ENCODE assay signal across 8 mouse cellular contexts in genomic region chr16:22263124-22263523, GRCm38 (mm10). TPM values are rescaled to one million over a fixed set of nuclear protein-coding genes. Genes with fewer than 3 reads are reported as not detected.
A peak's percentile ranks its signal among the peaks of the same experiment; 100 is the strongest.
DNase-seq lines count a peak whose midpoint lies in the region; ATAC-seq and TF ChIP-seq lines count a peak whose summit lies in the region.

No protein-coding gene starts in this region.

- H3K36me3 ChIP-seq in kidney, adult 2 months (ENCODE audit: control insufficient read depth, insufficient read depth, low read length) = no peaks in the 10 kb centered on the region
- H3K36me3 ChIP-seq in hindbrain, embryonic 15.5 days = no peaks in the 10 kb centered on the region
- H3K36me3 ChIP-seq in midbrain, embryonic 13.5 days = no peaks in the 10 kb centered on the region

- no peak overlapping the region for H3K27ac ChIP-seq in kidney, adult 2 months (ENCODE audit: insufficient read depth, low read depth, low read length)
- no peak overlapping the region for H3K27ac ChIP-seq in bone marrow macrophage, adult 2 months (ENCODE audit: insufficient read depth, low read depth, low read length)
- H3K27ac ChIP-seq in hindbrain, embryonic 15.5 days (replicated peaks) = no peak overlapping the region
- no peak overlapping the region for H3K27ac ChIP-seq in midbrain, embryonic 13.5 days

- H3K4me2 ChIP-seq in hindbrain, embryonic 15.5 days = peak overlapping the region; percentile 91
- H3K4me2 ChIP-seq in midbrain, embryonic 13.5 days (replicated peaks) = peak overlapping the region; percentile 92

- DNase-seq in kidney, adult 2 months = peak; percentile 64
- DNase-seq in kidney, adult 11 months = no peak
- DNase-seq in left cerebral cortex, postnatal 25 days (ENCODE audit: low spot score in 2 of 2) = no peak
- DNase-seq in urinary bladder, postnatal 10 days (ENCODE audit: low spot score) = no peak
- no peak for DNase-seq in thymus, postnatal 36 days

- no peak for ATAC-seq in hindbrain, embryonic 15.5 days (ENCODE audit: low FRiP score, low read depth)
- ATAC-seq in midbrain, embryonic 13.5 days = no peak

- no peak overlapping the region for H3K9ac ChIP-seq in hindbrain, embryonic 15.5 days
- H3K9ac ChIP-seq in midbrain, embryonic 13.5 days (replicated peaks) = no peak overlapping the region; the same call in 1 of the 2 replicates

- H3K27me3 ChIP-seq in kidney, adult 2 months (replicated peaks; ENCODE audit: control insufficient read depth, insufficient read depth, low read length) = no peaks in the 10 kb centered on the region
- H3K27me3 ChIP-seq in hindbrain, embryonic 15.5 days = no peaks in the 10 kb centered on the region
- H3K27me3 ChIP-seq in midbrain, embryonic 13.5 days = no peaks in the 10 kb centered on the region

- H3K4me1 ChIP-seq in kidney, adult 2 months (ENCODE audit: control insufficient read depth, insufficient read depth, low read length) = peaks cover 19% of the 10 kb centered on the region
- peaks cover 11% of the 10 kb centered on the region for H3K4me1 ChIP-seq in bone marrow macrophage, adult 2 months (ENCODE audit: control insufficient read depth, insufficient read depth, low read length)
- H3K4me1 ChIP-seq in hindbrain, embryonic 15.5 days (replicated peaks) = peaks cover 47% of the 10 kb centered on the region
- peaks cover 43% of the 10 kb centered on the region for H3K4me1 ChIP-seq in midbrain, embryonic 13.5 days (replicated peaks)

- TF ChIP-seq POLR2A in kidney, adult 2 months (IDR thresholded peaks at IDR 0.05; ENCODE audit: low read depth, low read length) = no peak
- TF ChIP-seq POLR2A in bone marrow macrophage, adult 2 months (IDR thresholded peaks at IDR 0.05; ENCODE audit: borderline replicate concordance, low read depth, low read length) = no peak

- H3K9me3 ChIP-seq in hindbrain, embryonic 15.5 days = no peaks in the 10 kb centered on the region
- no peaks in the 10 kb centered on the region for H3K9me3 ChIP-seq in midbrain, embryonic 13.5 days

- intact Hi-C loops in left cerebral cortex, postnatal 25 days (cut with DNase I) = no loop called here

- no peak overlapping the region for H3K4me3 ChIP-seq in kidney, adult 2 months (ENCODE audit: insufficient read depth, low read depth, low read length)
- peak overlapping the region; percentile 20; the same call in 1 of the 2 replicates for H3K4me3 ChIP-seq in bone marrow macrophage, adult 2 months (ENCODE audit: insufficient read depth, low read length)
- H3K4me3 ChIP-seq in hindbrain, embryonic 15.5 days = peak overlapping the region; percentile 87
- H3K4me3 ChIP-seq in midbrain, embryonic 13.5 days (replicated peaks) = peak overlapping the region; percentile 97

- TF ChIP-seq CTCF in kidney, adult 2 months (conservative IDR thresholded peaks at IDR 0.05; ENCODE audit: insufficient read depth, insufficient read length, low read depth, low read length) = no peak
- no peak for TF ChIP-seq CTCF in bone marrow macrophage, adult 2 months (IDR thresholded peaks at IDR 0.05; ENCODE audit: low read depth, low read length)

RNA-seq across cellular contexts. Expression of gene Tra2b, which starts 2.7 kb away (rescaled TPM):
- 19.4 and 29.1 TPM in 2 replicates for polyA plus RNA-seq in kidney, adult 2 months (2012; rRNA removed)
- polyA plus RNA-seq in bone marrow macrophage, adult 2 months (2012; ENCODE audit: insufficient read depth, insufficient read length, missing spikeins) = 98.3 and 106 TPM in 2 replicates
- 239 and 250 TPM in 2 replicates for polyA plus RNA-seq in hindbrain, embryonic 15.5 days (2015; fragmentation: Nextera tagmentation; extraction: Ambion mirVana)
- polyA plus RNA-seq in midbrain, embryonic 13.5 days (2015; fragmentation: Nextera tagmentation; extraction: Ambion mirVana) = 341 and 356 TPM in 2 replicates
- 10 to 100 TPM; 67.3 to 78.7 TPM for total RNA-seq in left cerebral cortex, postnatal 25 days (2021)
